Mouse (Mus musculus): Measurements from ENCODE around the gene Sla2. TPM values are rescaled to one million over a fixed set of nuclear protein-coding genes. Genes with fewer than 3 reads are reported as not detected.
"Not testable (repeated sequence)": the region's sequence is repeated elsewhere in the genome, so short reads cannot be mapped to it uniquely, and the experiment has no call there.

The Sla2 gene
- polyA plus RNA-seq, 1 experiment from 2014 or later, result 0.17 TPM

- Histone ChIP-seq H3K9me3 (no peaks in the 10 kb centered on the region), H3K36me3 (no peaks in the 10 kb centered on the region), H3K4me1 (replicated peaks) (no peaks in the 10 kb centered on the region; the same call in none of the 2 replicates), H3K4me3 (no peak overlapping the region), H3K27ac (replicated peaks) (0 out of 2 replicates have a peak overlapping the region, but pooled peaks have one; percentile 20), H3K4me2 (no peak overlapping the region), H3K9ac (no peak overlapping the region), H3K27me3 (no peaks in the 10 kb centered on the region)
- ATAC-seq (ENCODE audit: low FRiP score, low read depth), result no peak
- 59% methylated on average over 4 of the region's 4 CpGs for WGBS
These were observed 11.4 kb upstream of the Sla2 start for GRCm38 (mm10) chr2:156898374-156898773.

GRCm38 (mm10) chr2:156897034-156897433, 10.0 kb upstream of the Sla2 start:
- H3K4me2 ChIP-seq, result no peak overlapping the region
- H3K9me3 ChIP-seq, result no peaks in the 10 kb centered on the region
- H3K27me3 ChIP-seq, result no peaks in the 10 kb centered on the region
- H3K36me3 ChIP-seq, result no peaks in the 10 kb centered on the region
- no peak overlapping the region for H3K4me3 ChIP-seq
- no peak for ATAC-seq (ENCODE audit: low FRiP score, low read depth)
- H3K4me1 ChIP-seq (replicated peaks), result peaks cover 12% of the 10 kb centered on the region
- 79% methylated on average over 9 of the region's 9 CpGs for WGBS
- H3K27ac ChIP-seq (replicated peaks), result no peak overlapping the region
- no peak overlapping the region for H3K9ac ChIP-seq

- H3K4me3 ChIP-seq, result no peak overlapping the region
- no peak for ATAC-seq (ENCODE audit: low FRiP score, low read depth)
- H3K36me3 ChIP-seq, result no peaks in the 10 kb centered on the region
- H3K9me3 ChIP-seq, result no peaks in the 10 kb centered on the region
- no peak overlapping the region for H3K9ac ChIP-seq
- H3K4me1 ChIP-seq (replicated peaks), result peaks cover 14% of the 10 kb centered on the region
- WGBS, result 76% methylated on average over 9 of the region's 9 CpGs
- no peaks in the 10 kb centered on the region for H3K27me3 ChIP-seq
- H3K4me2 ChIP-seq, result no peak overlapping the region
- H3K27ac ChIP-seq (replicated peaks), result no peak overlapping the region
These were observed 9.5 kb upstream of the Sla2 start for GRCm38 (mm10) chr2:156896384-156896914.

- no peak for ATAC-seq (ENCODE audit: low FRiP score, low read depth)
- no peak overlapping the region for H3K4me2 ChIP-seq
- H3K4me3 ChIP-seq, result no peak overlapping the region
- H3K27ac ChIP-seq (replicated peaks), result no peak overlapping the region
- H3K9ac ChIP-seq, result no peak overlapping the region
- H3K4me1 ChIP-seq (replicated peaks), result peaks cover 14% of the 10 kb centered on the region
- no peaks in the 10 kb centered on the region for H3K9me3 ChIP-seq
- WGBS, result 85% methylated on average over 15 of the region's 15 CpGs
- H3K36me3 ChIP-seq, result no peaks in the 10 kb centered on the region
- no peaks in the 10 kb centered on the region for H3K27me3 ChIP-seq
These were observed 7.7 kb upstream of the Sla2 start for GRCm38 (mm10) chr2:156894496-156895265.

- 66% methylated on average over 6 of the region's 6 CpGs for WGBS
- Histone ChIP-seq H3K9me3 (no peaks in the 10 kb centered on the region), H3K4me3 (no peak overlapping the region), H3K36me3 (no peaks in the 10 kb centered on the region), H3K27ac (replicated peaks) (no peak overlapping the region), H3K4me1 (replicated peaks) (peaks cover 14% of the 10 kb centered on the region), H3K9ac (no peak overlapping the region), H3K4me2 (no peak overlapping the region), H3K27me3 (no peaks in the 10 kb centered on the region)
- no peak for ATAC-seq (ENCODE audit: low FRiP score, low read depth)
These were observed 5.8 kb upstream of the Sla2 start for GRCm38 (mm10) chr2:156892821-156893220.

GRCm38 (mm10) chr2:156892240-156892639, 5.2 kb upstream of the Sla2 start:
- Histone ChIP-seq H3K4me2 (no peak overlapping the region), H3K9ac (no peak overlapping the region), H3K36me3 (no peaks in the 10 kb centered on the region), H3K27ac (replicated peaks) (peak overlapping the region; percentile 39; the same call in 1 of the 2 replicates), H3K27me3 (no peaks in the 10 kb centered on the region), H3K4me1 (replicated peaks) (peaks cover 14% of the 10 kb centered on the region), H3K9me3 (no peaks in the 10 kb centered on the region), H3K4me3 (no peak overlapping the region)
- WGBS, result 21% methylated on average over 3 of the region's 3 CpGs
- peak; percentile 71; the same call in 1 of the 2 replicates for ATAC-seq (ENCODE audit: low FRiP score, low read depth)

GRCm38 (mm10) chr2:156888490-156888889, 1.5 kb upstream of the Sla2 start:
- no peak for ATAC-seq (ENCODE audit: low FRiP score, low read depth)
- 84% methylated on average over 3 of the region's 3 CpGs for WGBS
- no peak overlapping the region for H3K27ac ChIP-seq (replicated peaks)

GRCm38 (mm10) chr2:156886084-156886631, 834 bp downstream of the Sla2 start:
- 84% methylated on average over 10 of the region's 10 CpGs for WGBS
- Histone ChIP-seq H3K36me3 (no peaks in the 10 kb centered on the region), H3K27ac (replicated peaks) (no peak overlapping the region), H3K4me1 (replicated peaks) (no peaks in the 10 kb centered on the region), H3K4me3 (no peak overlapping the region), H3K9me3 (no peaks in the 10 kb centered on the region), H3K4me2 (no peak overlapping the region), H3K27me3 (no peaks in the 10 kb centered on the region), H3K9ac (no peak overlapping the region)
- ATAC-seq (ENCODE audit: low FRiP score, low read depth), result no peak

More at GRCm38 (mm10) chr2:156888490-156888889, 1.5 kb upstream of the Sla2 start:
- H3K27me3 ChIP-seq, result no peaks in the 10 kb centered on the region
- H3K4me1 ChIP-seq (replicated peaks), result peaks cover 14% of the 10 kb centered on the region
- no peak overlapping the region for H3K4me3 ChIP-seq
- H3K9ac ChIP-seq, result no peak overlapping the region
- H3K36me3 ChIP-seq, result no peaks in the 10 kb centered on the region
- H3K9me3 ChIP-seq, result no peaks in the 10 kb centered on the region
- no peak overlapping the region for H3K4me2 ChIP-seq

- H3K9me3 ChIP-seq; H3K27me3 ChIP-seq; H3K4me3 ChIP-seq; H3K27ac ChIP-seq (replicated peaks); H3K4me1 ChIP-seq (replicated peaks); H3K36me3 ChIP-seq; ATAC-seq (ENCODE audit: low FRiP score, low read depth); H3K4me2 ChIP-seq; H3K9ac ChIP-seq: not testable (repeated sequence)
- WGBS, result 75% methylated on average over 2 of the region's 2 CpGs
These were observed 1.3 kb downstream of the Sla2 start for GRCm38 (mm10) chr2:156885666-156886065.

- H3K4me3 ChIP-seq, result no peak overlapping the region
- H3K27me3 ChIP-seq, result no peaks in the 10 kb centered on the region
- no peak for ATAC-seq (ENCODE audit: low FRiP score, low read depth)
- 91% methylated on average over 10 of the region's 10 CpGs for WGBS
- no peaks in the 10 kb centered on the region for H3K9me3 ChIP-seq
- H3K4me2 ChIP-seq, result no peak overlapping the region
- H3K27ac ChIP-seq (replicated peaks), result no peak overlapping the region
- no peaks in the 10 kb centered on the region for H3K36me3 ChIP-seq
- H3K9ac ChIP-seq, result no peak overlapping the region
- H3K4me1 ChIP-seq (replicated peaks), result no peaks in the 10 kb centered on the region
These were observed 2.4 kb downstream of the Sla2 start for GRCm38 (mm10) chr2:156884396-156885211.

GRCm38 (mm10) chr2:156882431-156883001, 4.5 kb downstream of the Sla2 start:
- 54% methylated on average over 10 of the region's 10 CpGs for WGBS
- H3K36me3 ChIP-seq, result no peaks in the 10 kb centered on the region
- H3K9me3 ChIP-seq, result no peaks in the 10 kb centered on the region
- H3K9ac ChIP-seq, result no peak overlapping the region
- H3K4me1 ChIP-seq (replicated peaks), result no peaks in the 10 kb centered on the region
- H3K4me2 ChIP-seq, result no peak overlapping the region
- no peak overlapping the region for H3K4me3 ChIP-seq
- no peak for ATAC-seq (ENCODE audit: low FRiP score, low read depth)
- H3K27me3 ChIP-seq, result no peaks in the 10 kb centered on the region
- H3K27ac ChIP-seq (replicated peaks), result no peak overlapping the region
